Mouse (Mus musculus) gastrocnemius, adult 2 months (tissue): ENCODE results near the gene Sptbn4. TPM values are rescaled to one million over a fixed set of nuclear protein-coding genes. Genes with fewer than 3 reads are reported as not detected.

Experiments used
- DNase-seq: peaks from one replicate; pipeline ENCODE4 v3.0.0; 2022
- H3K27ac ChIP-seq: fragments of 200-600 bp; 2 replicates; pipeline ENCODE4 v1.8.1; 2022; ENCODE audit warnings: mild to moderate bottlenecking
- H3K4me3 ChIP-seq: fragments of 200-600 bp; 2 replicates; pipeline ENCODE4 v1.8.1; 2022; ENCODE audit warnings: mild to moderate bottlenecking, moderate library complexity
- CTCF ChIP-seq: fragments of 200-600 bp; IDR thresholded peaks from 2 replicates; pipeline ENCODE4 v1.8.1; 2022; ENCODE audit warnings: antibody characterized with exemption, mild to moderate bottlenecking, moderate library complexity
- intact Hi-C: fragments of 180-260 bp; cut with DNase I; formaldehyde crosslinking; loops from one replicate; pipeline ENCODE4 v1.15.1; 2025
- total RNA-seq, 2 experiments: library from RNA; stranded (reverse); gene quantifications; 2 replicates each; pipeline ENCODE4 v1.2.3; 2021

The Sptbn4 gene
- total RNA-seq, 2 experiments from 2014 or later, result 0.03 TPM; not detected in 1

DNA sequence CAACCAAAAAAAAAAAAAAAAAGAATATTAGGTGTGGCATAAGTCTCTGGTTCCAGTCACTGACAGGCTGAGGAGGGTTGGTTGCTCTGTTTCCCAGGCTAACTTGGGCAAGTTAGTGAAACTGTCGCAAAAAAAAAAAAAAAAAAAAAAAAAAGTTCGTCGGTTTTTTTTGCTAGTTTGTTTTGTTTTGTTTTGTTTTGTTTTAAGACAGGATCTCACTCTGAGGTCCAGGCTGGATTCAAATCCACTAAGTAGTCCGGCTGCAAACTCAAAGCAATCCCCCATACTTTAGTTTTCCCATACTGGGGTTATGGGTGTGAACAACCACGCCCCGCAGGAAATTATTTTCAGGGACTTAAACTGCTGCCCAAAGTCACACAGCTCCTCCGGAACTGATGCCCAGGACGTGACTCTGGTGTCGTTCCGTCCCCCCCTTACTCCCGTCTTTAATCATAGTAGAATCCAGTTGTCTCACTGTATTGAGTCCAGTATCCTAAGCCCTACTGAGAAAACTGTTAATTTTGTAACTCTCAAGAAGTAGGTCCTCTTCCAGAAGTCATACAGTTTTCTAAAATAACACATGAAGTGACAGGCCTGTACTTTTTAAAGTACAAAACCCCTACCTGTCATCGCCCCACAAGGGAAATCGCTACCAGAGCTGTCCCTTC lies 38.8 kb upstream of the Sptbn4 start:
- Histone ChIP-seq H3K27ac (peak overlapping the region; percentile 98), H3K4me3 (peak overlapping the region; percentile 91)
- DNase-seq, result peak; percentile 54
- TF ChIP-seq CTCF, result no peak
- intact Hi-C loops, result no loop called here

GRCm38 (mm10) chr7:27483860-27484259 lies 36.4 kb upstream of the Sptbn4 start:
- no peak for TF ChIP-seq CTCF
- no peak overlapping the region for H3K27ac ChIP-seq
- intact Hi-C loops, result no loop called here
- no peak overlapping the region for H3K4me3 ChIP-seq
- no peak for DNase-seq

DNA sequence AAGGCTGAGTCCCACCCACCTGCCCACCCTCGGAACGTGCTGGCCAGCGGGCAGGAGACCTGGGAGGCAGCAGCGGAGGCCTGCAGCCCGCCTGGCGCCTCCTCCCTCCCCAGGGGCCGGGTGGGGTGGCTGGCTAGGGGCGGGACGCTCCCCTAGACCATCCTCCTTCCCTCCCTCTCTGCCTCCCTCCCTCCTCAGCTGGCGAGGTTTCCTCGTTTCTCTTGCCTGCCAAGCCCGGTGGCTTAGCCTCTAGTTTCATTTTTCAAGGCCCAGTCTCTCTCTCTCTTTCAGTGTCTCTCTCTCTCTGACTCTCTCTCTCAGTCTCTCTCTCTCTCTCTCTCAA lies 34.1 kb upstream of the Sptbn4 start:
- Histone ChIP-seq H3K4me3 (peak overlapping the region; percentile 65), H3K27ac (peak overlapping the region; percentile 91)
- no peak for TF ChIP-seq CTCF
- DNase-seq, result peak; percentile 98
- intact Hi-C loops, result no loop called here

- no peak for DNase-seq
- TF ChIP-seq CTCF, result no peak
- peak overlapping the region; percentile 91 for H3K27ac ChIP-seq
- H3K4me3 ChIP-seq, result peak overlapping the region; percentile 65
- intact Hi-C loops, result no loop called here
Measured at GRCm38 (mm10) chr7:27480927-27481626, 33.6 kb upstream of the Sptbn4 start.

GRCm38 (mm10) chr7:27480506-27480905 lies 33.0 kb upstream of the Sptbn4 start:
- H3K4me3 ChIP-seq, result peak overlapping the region; percentile 65
- no peak for DNase-seq
- no peak for TF ChIP-seq CTCF
- intact Hi-C loops, result no loop called here
- peak overlapping the region; percentile 91 for H3K27ac ChIP-seq

DNA sequence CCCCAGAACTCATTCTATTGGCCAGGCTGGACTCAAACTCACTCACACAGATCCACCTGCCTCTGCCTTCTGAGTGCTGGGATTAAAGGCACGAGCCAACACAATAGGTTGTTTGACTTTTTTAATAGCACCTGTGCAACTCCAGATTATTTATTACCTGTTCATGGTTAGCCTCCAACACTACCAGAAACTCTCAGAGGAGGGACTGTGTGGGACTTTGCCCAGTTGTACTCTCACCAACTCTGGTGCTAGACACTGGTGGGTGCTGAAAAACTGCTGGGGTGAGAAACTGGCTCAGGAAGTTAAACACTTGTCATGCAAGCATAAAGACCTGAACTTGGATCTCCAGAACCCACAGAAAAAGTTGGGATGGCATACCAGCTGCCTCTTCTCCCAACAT lies 32.3 kb upstream of the Sptbn4 start:
- no peak for DNase-seq
- Histone ChIP-seq H3K27ac (peak overlapping the region; percentile 28; the same call in 1 of the 2 replicates), H3K4me3 (no peak overlapping the region)
- intact Hi-C loops, result loop anchor here (5.0 kb wide), 1 partner anchor 48 kb away; no protein-coding TSS in a partner anchor
- TF ChIP-seq CTCF, result no peak

DNA sequence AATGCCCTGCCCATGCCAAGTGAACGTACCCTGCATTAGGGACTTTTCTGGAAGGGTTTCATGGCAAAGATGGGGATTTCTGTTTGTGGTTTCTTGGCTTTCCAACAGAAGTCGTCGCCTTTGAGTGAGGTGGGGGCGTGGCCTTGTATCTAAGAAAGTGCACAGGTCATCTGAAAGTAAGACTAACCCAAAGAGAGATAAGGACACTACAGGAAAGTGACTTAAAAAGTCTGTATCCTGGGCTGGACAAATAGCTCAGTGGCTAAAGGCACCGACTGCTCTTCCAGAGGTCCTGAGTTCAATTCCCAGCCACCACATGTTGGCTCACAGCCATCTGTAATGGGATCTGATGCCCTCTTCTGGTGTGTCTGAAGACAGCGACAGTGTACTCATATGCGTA lies 31.1 kb upstream of the Sptbn4 start:
- Histone ChIP-seq H3K4me3 (no peak overlapping the region), H3K27ac (no peak overlapping the region)
- TF ChIP-seq CTCF, result no peak
- no peak for DNase-seq
- intact Hi-C loops, result loop anchor here (5.0 kb wide), 1 partner anchor 49 kb away; no protein-coding TSS in a partner anchor

- Histone ChIP-seq H3K27ac (peak overlapping the region; percentile 96), H3K4me3 (no peak overlapping the region)
- intact Hi-C loops, result loop anchor here (5.0 kb wide), 1 partner anchor 51 kb away; no protein-coding TSS in a partner anchor
- TF ChIP-seq CTCF, result no peak
- no peak for DNase-seq
Measured at GRCm38 (mm10) chr7:27476098-27476635, 28.7 kb upstream of the Sptbn4 start.

DNA sequence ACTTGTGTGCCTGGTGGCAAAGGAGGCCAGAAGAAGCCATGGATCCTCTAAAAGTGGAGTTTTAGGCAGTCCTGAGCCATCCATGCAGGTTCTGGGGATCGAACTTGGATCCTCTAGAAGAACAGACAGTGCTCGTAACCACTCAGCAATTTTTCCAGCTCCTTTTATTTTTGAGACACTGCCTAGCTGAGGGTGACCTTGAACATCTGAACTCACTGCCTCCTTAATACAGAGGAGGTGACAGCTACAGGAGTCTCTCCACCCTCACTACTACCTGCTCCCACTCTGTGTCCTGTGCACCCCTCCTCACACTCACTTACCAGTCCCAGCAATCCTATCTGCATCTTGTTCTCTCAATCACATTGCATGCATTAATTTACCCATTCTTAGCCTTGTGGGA lies 28.1 kb upstream of the Sptbn4 start:
- DNase-seq, result no peak
- intact Hi-C loops, result loop anchor here (5.0 kb wide), 1 partner anchor 52 kb away; no protein-coding TSS in a partner anchor
- Histone ChIP-seq H3K4me3 (peak overlapping the region; percentile 79), H3K27ac (peak overlapping the region; percentile 96)
- TF ChIP-seq CTCF, result no peak

- intact Hi-C loops, result no loop called here
- H3K27ac ChIP-seq, result peak overlapping the region; percentile 96
- peak; percentile 72 for TF ChIP-seq CTCF
- H3K4me3 ChIP-seq, result peak overlapping the region; percentile 79
- DNase-seq, result peak; percentile 99
Measured at GRCm38 (mm10) chr7:27474490-27474954, 27.0 kb upstream of the Sptbn4 start.

DNA sequence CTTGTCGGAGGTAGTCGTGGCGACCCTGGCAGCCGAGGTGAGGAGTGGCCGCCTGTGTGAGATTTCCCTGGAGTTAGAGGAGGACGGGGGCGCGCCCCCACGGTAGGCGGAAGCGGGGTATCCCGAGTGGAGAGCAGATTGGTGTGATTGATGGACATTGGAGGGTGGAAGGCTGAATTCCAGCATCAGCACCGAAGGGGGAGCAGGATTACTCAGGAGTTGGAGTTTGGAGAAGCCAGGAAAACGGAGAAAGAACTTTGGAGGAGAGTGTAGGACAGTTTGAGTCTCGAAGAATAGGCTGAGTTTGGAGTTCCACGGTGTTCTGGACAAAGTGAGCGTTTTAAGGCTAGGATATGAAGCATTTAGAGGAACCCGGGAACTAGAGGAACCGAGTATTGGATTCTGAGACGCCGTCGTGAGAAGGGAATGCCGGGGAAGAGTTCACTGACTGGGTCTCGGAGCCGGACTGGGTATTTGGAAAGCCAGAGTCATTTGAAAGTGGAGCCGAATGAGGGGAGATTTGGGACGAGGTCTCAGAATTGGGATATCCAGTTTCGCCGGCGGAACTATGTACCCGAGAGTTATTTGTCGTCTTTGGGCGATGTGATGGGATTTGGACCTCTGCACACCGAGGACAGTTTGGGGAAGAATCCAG lies 26.5 kb upstream of the Sptbn4 start:
- TF ChIP-seq CTCF, result no peak
- no peak for DNase-seq
- intact Hi-C loops, result no loop called here
- peak overlapping the region; percentile 79 for H3K4me3 ChIP-seq
- peak overlapping the region; percentile 96 for H3K27ac ChIP-seq

DNA sequence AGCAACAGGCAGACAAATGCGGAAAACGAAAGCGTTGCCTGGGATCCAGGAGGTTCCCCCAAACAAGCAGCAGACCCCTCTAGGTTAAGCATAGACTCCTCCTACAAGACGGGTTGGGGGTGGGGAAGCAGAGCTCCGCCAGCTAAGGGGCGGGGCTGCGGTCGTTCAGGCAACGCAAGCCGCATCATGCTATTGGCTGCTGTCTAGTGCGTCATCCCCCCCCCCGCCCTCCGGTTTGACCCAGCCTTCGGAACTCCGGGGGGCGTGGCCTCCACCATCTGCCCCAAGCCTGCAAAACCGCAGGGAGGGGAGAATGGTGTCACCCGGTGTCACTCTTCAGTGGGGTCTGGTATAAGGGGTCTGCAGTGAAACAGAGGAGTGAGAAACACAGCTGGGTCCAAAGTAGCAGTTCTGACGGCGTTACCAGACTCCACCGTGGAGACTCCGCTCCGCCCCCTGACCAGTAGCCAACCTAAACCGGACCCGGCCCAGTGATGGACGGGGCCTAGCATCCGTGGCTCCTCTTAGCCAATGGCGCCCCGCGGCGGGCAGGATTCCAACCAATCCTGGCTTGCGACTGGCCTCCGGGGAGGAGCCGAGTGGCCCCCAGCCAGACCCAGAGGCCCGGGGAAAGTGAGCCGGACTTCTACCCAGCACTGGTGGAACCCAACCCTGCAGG lies 25.8 kb upstream of the Sptbn4 start, which contains the start of gene Sertad3:
Sertad3 (plus strand) TSS at position 613 of the 679 bp plus-strand sequence.
- Histone ChIP-seq H3K27ac (peak within 1 kb of the TSS; percentile 96), H3K4me3 (peak within 1 kb of the TSS; percentile 79)
- DNase-seq, result peak; percentile 100
- no peak for TF ChIP-seq CTCF
- intact Hi-C loops, result no loop called here
